Mouse (Mus musculus) CH12.LX (cell line): ENCODE results near the gene Ncor2. TPM values are rescaled to one million over a fixed set of nuclear protein-coding genes. Genes with fewer than 3 reads are reported as not detected.
A peak's percentile ranks its signal among the peaks of the same experiment; 100 is the strongest.

Experiments
- DNase-seq: peaks from one replicate; pipeline ENCODE4 v3.0.0-alpha.2; 2013; ENCODE audit errors: extremely low read depth
- H3K27ac ChIP-seq: 2 replicates; pipeline ENCODE4 v1.5.1; 2012; ENCODE audit warnings: low read depth, mild to moderate bottlenecking, control low read depth, moderate library complexity; ENCODE audit not compliant: insufficient read depth
- H3K27me3 ChIP-seq: replicated peaks from 2 replicates; pipeline ENCODE3; 2012; ENCODE audit warnings: inconsistent platforms
- H3K36me3 ChIP-seq, 2 experiments: replicated peaks in 1 of 2; 2 replicates each; pipeline versions ENCODE3 to v1.6.1; 2012; ENCODE audit warnings: inconsistent platforms in 1 of 2, low read length in 1 of 2, mild to moderate bottlenecking in 1 of 2, mixed read lengths in 1 of 2, moderate library complexity in 1 of 2; ENCODE audit not compliant: control insufficient read depth in 1 of 2, insufficient read depth in 1 of 2
- H3K4me1 ChIP-seq, 2 experiments: 2 replicates each; pipeline ENCODE4 v1.6.1; 2012; ENCODE audit warnings: inconsistent platforms in 1 of 2, moderate library complexity in 1 of 2; ENCODE audit not compliant: insufficient read depth in 2 of 2, control insufficient read depth in 1 of 2
- H3K4me2 ChIP-seq: 2 replicates; pipeline ENCODE4 v1.6.1; 2012; ENCODE audit warnings: low read depth, mild to moderate bottlenecking, control low read depth; ENCODE audit not compliant: poor library complexity, insufficient read depth, severe bottlenecking
- H3K4me3 ChIP-seq, 3 experiments: fragments of 150-350 bp in 1 of 3; sonication (generic) in 1 of 3; replicated peaks in 1 of 3; 2 replicates each; pipeline versions ENCODE3 to v1.5.1; 2011 to 2012; ENCODE audit warnings: low read depth in 2 of 3, low read length in 2 of 3, mild to moderate bottlenecking in 2 of 3, moderate library complexity in 2 of 3, control low read depth in 1 of 3, improper control_type of control experiment in 1 of 3, inconsistent platforms in 1 of 3, mixed read lengths in 1 of 3; ENCODE audit not compliant: poor library complexity in 1 of 3
- H3K79me2 ChIP-seq: replicated peaks from 2 replicates; pipeline ENCODE4 v1.6.1; 2012; ENCODE audit warnings: mild to moderate bottlenecking, moderate library complexity; ENCODE audit not compliant: control insufficient read depth, poor library complexity, insufficient read depth, severe bottlenecking; ENCODE audit errors: extremely low read depth
- H3K9ac ChIP-seq: 2 replicates; pipeline ENCODE4 v1.6.1; 2012; ENCODE audit warnings: low read depth, mild to moderate bottlenecking, control low read depth, moderate library complexity; ENCODE audit not compliant: insufficient read depth
- H3K9me3 ChIP-seq: replicated peaks from 2 replicates; pipeline ENCODE3; 2012; ENCODE audit warnings: low read length, inconsistent platforms, mixed read lengths
- ETS1 ChIP-seq: conservative IDR thresholded peaks from 2 replicates; pipeline ENCODE4 v1.6.1; 2012; ENCODE audit warnings: low read depth, mild to moderate bottlenecking, inconsistent platforms, low read length, improper control_type of control experiment, moderate library complexity
- GABPA ChIP-seq: IDR thresholded peaks from 2 replicates; pipeline ENCODE4 v1.6.1; 2012; ENCODE audit warnings: low read depth, low read length, improper control_type of control experiment, inconsistent platforms; ENCODE audit not compliant: insufficient replicate concordance
- MAFK ChIP-seq: IDR thresholded peaks from 2 replicates; pipeline ENCODE4 v1.6.1; 2011; ENCODE audit warnings: low read length, improper control_type of control experiment; ENCODE audit not compliant: insufficient replicate concordance
- MAX ChIP-seq: IDR thresholded peaks from 2 replicates; pipeline ENCODE4 v1.6.1; 2011; ENCODE audit warnings: low read length, improper control_type of control experiment
- MEF2A ChIP-seq: IDR thresholded peaks from 2 replicates; pipeline ENCODE4 v1.6.1; 2014; ENCODE audit warnings: low read depth, mild to moderate bottlenecking, inconsistent platforms, low read length, improper control_type of control experiment, borderline replicate concordance
- NELFE ChIP-seq: IDR thresholded peaks from 2 replicates; pipeline ENCODE4 v1.6.1; 2011; ENCODE audit warnings: low read depth, low read length, improper control_type of control experiment
- NRF1 ChIP-seq: IDR thresholded peaks from 2 replicates; pipeline ENCODE4 v1.6.1; 2014; ENCODE audit warnings: low read depth, mild to moderate bottlenecking, inconsistent platforms, low read length, improper control_type of control experiment, moderate library complexity
- PAX5 ChIP-seq: IDR thresholded peaks from 2 replicates; pipeline ENCODE4 v1.6.1; 2012; ENCODE audit warnings: low read length, inconsistent platforms, mixed read lengths
- POLR2A ChIP-seq: IDR thresholded peaks from 2 replicates; pipeline ENCODE4 v1.6.1; 2011; ENCODE audit warnings: low read depth, mild to moderate bottlenecking, improper control_type of control experiment, low read length
- RAD21 ChIP-seq: IDR thresholded peaks from 2 replicates; pipeline ENCODE4 v1.6.1; 2011; ENCODE audit warnings: low read depth, mild to moderate bottlenecking, low read length, improper control_type of control experiment, moderate library complexity
- RCOR1 ChIP-seq: conservative IDR thresholded peaks from 2 replicates; pipeline ENCODE4 v1.6.1; 2012; ENCODE audit warnings: low read depth, mild to moderate bottlenecking, inconsistent platforms, low read length, improper control_type of control experiment
- SIN3A ChIP-seq: IDR thresholded peaks from 2 replicates; pipeline ENCODE4 v1.6.1; 2012; ENCODE audit warnings: low read length, improper control_type of control experiment, inconsistent platforms
- SMC3 ChIP-seq: IDR thresholded peaks from 2 replicates; pipeline ENCODE4 v1.6.1; 2011; ENCODE audit warnings: low read depth, low read length, improper control_type of control experiment
- UBTF ChIP-seq: IDR thresholded peaks from 2 replicates; pipeline ENCODE4 v1.6.1; 2012; ENCODE audit warnings: low read depth, mild to moderate bottlenecking, inconsistent platforms, low read length, improper control_type of control experiment, moderate library complexity
- ZC3H11A ChIP-seq: IDR thresholded peaks from 2 replicates; pipeline ENCODE4 v1.6.1; 2012; ENCODE audit warnings: low read depth, mild to moderate bottlenecking, inconsistent platforms, low read length, improper control_type of control experiment
- ZKSCAN1 ChIP-seq: IDR thresholded peaks from 2 replicates; pipeline ENCODE4 v1.6.1; 2012; ENCODE audit warnings: low read depth, inconsistent platforms, low read length, improper control_type of control experiment, borderline replicate concordance
- ZMIZ1 ChIP-seq: IDR thresholded peaks from 2 replicates; pipeline ENCODE4 v1.6.1; 2012; ENCODE audit warnings: low read depth, mild to moderate bottlenecking, inconsistent platforms, low read length, improper control_type of control experiment
- ZNF384 ChIP-seq: IDR thresholded peaks from 2 replicates; pipeline ENCODE4 v1.6.1; 2012; ENCODE audit warnings: low read depth, low read length, improper control_type of control experiment, inconsistent platforms
- dilution Hi-C: fragments of 300-500 bp; cut with MboI; formaldehyde crosslinking; loops from 2 replicates; pipeline ENCODE4 v1.14.3; 2020; ENCODE audit warnings: low sequenced_read_pairs; ENCODE audit not compliant: extremely low pct_unique_long_range_greater_than_20kb, extremely low pct_ligation_motif_present
- in situ Hi-C: fragments of 300-500 bp; cut with MboI; formaldehyde crosslinking; loops from 3 replicates; pipeline ENCODE4 v1.14.3; 2019; ENCODE audit warnings: low sequenced_read_pairs, low pct_ligation_motif_present, low pct_unique_long_range_greater_than_20kb, mixed read lengths
- polyA plus RNA-seq: library from polyadenylated mRNA; unstranded; fragments of >175 nt; gene quantifications from 2 replicates; pipeline ENCODE4 v1.2.1, GENCODE M21; 2012; ENCODE audit warnings: low read depth; ENCODE audit not compliant: insufficient read length
- total RNA-seq, 2 experiments: library from RNA; depleted of rRNA; stranded (reverse); fragments of 300-350 nt in 1 of 2; fragments of >200 nt in 1 of 2; gene quantifications; 2 replicates each; pipeline ENCODE4 v1.2.3; 2012 to 2014

Gene Ncor2
- total and polyA plus RNA-seq, 3 experiments = 3.9 to 44.7 (median 10.8) TPM

DNA sequence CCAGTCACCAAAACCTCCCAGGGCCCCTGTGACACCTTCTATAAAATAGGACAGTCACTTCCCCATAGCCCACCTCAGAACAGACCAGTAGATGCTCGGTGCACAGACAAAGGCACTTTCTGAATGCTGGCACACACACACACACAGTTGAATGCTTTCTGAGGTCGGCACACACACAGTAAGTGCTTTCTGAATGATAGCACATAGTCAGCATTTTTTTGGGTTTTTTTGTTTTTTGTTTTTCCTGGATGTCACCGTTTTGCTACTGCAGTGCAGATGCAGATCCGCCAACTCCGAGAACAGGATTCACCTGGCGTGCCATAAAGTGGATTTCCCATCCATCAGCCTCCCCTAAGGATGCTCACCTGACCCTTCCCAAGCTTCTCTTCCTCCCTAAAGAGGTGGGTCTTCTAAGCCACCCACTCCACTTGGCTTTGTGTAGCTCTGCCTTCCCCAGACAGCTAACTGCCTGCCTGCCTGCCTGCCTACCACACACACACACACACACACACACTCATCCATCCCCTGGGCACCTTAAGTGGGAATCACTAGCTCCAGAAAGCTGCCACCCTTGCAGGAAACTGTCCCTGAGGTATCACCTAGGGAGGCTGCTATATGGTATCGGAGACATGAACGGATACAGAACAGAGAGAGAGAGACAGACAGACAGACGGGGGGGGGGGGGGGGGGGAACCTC lies 3.2 kb downstream of the Ncor2 start:
- peaks cover 0 to 35% of the 10 kb centered on the region in 2 experiments for H3K36me3 ChIP-seq
- in situ Hi-C loops (loop anchor here (10.0 kb wide), 1 partner anchor 51 kb away; no protein-coding TSS in a partner anchor), dilution Hi-C loops (no loop called here)
- peaks cover 18 to 70% of the 10 kb centered on the region in 2 experiments for H3K4me1 ChIP-seq
- peaks cover 53% of the 10 kb centered on the region for H3K79me2 ChIP-seq
- no peak overlapping the region for H3K4me2 ChIP-seq
- H3K27ac ChIP-seq = no peak overlapping the region
- no peak overlapping the region for H3K9ac ChIP-seq
- peak; percentile 53 for TF ChIP-seq ZKSCAN1
- 0 out of 2 replicates have a peak, but pooled peaks have one; percentile 39 for TF ChIP-seq MAFK
- TF ChIP-seq ZC3H11A = no peak
- no peak for TF ChIP-seq GABPA
- H3K27me3 ChIP-seq = no peaks in the 10 kb centered on the region
- DNase-seq = no peak
- no peaks in the 10 kb centered on the region for H3K9me3 ChIP-seq
- H3K4me3 ChIP-seq = no peak overlapping the region

DNA sequence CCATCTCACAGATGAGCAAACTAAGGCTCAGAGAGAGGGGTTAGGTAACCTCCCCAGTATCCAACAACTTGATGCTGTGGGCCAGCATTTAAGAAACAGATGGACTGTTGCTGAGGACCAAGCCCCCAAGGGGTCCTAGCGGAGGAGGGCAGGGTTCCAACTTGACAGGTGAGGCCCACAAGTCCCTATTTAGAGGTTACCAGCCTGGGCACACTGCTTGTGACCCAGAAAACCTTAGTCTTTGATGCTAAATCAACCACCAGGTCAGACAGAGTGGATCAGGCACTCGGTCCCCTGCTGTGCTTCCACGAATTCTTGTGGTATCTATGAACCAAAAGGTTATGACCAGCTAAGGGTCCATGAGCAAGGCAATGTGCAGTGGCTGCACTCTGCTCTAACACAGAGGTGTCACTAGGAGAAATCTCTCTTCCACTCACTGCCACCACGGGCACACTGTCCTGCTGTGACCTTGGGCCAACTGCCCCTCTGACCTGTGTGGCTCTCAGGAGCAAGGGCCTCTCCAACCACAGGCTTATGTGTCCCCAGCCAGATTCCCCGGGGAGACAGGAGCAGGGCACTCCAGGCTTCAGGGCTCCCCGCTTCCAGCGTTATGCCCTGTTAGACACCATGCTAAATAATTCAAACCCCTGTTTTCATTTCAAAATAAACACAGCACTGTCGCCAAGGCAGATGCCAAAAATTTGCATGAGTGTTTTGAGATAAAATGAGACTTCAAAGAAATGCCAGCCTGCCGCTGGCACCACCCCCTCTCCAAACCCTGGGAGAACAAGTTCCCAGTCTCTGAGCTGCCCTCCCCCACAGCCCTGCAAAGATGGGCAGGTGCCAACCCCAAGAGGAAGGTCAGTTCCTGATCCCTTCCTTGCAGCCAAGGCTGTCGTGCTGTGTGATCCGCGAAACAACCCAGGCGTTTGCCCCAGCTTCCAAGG lies 4.0 kb downstream of the Ncor2 start:
- Histone ChIP-seq H3K27ac (no peak overlapping the region), H3K27me3 (no peaks in the 10 kb centered on the region), H3K79me2 (peaks cover 53% of the 10 kb centered on the region), H3K4me2 (no peak overlapping the region), H3K9me3 (no peaks in the 10 kb centered on the region), H3K36me3 (peaks cover 0 to 37% of the 10 kb centered on the region in 2 experiments), H3K4me3 (no peak overlapping the region), H3K4me1 (peaks cover 18 to 62% of the 10 kb centered on the region in 2 experiments), H3K9ac (no peak overlapping the region)
- no peak for DNase-seq
- in situ Hi-C loops = loop anchor here (10.0 kb wide), 1 partner anchor 50 kb away; no protein-coding TSS in a partner anchor
- TF ChIP-seq MAFK = no peak
- no peak for TF ChIP-seq ZMIZ1
- TF ChIP-seq MEF2A = no peak
- no peak for TF ChIP-seq SMC3
- no peak for TF ChIP-seq ETS1
- no peak for TF ChIP-seq POLR2A
- TF ChIP-seq ZC3H11A = no peak
- dilution Hi-C loops = no loop called here

- no peaks in the 10 kb centered on the region for H3K27me3 ChIP-seq
- H3K9ac ChIP-seq = no peak overlapping the region
- H3K4me3 ChIP-seq = no peak overlapping the region
- peaks cover 53% of the 10 kb centered on the region for H3K79me2 ChIP-seq
- H3K4me1 ChIP-seq = peaks cover 18 to 63% of the 10 kb centered on the region in 2 experiments
- H3K4me2 ChIP-seq = no peak overlapping the region
- H3K27ac ChIP-seq = no peak overlapping the region
- peaks cover 0 to 45% of the 10 kb centered on the region in 2 experiments for H3K36me3 ChIP-seq
- H3K9me3 ChIP-seq = no peaks in the 10 kb centered on the region
- no peak for TF ChIP-seq ZNF384
- TF ChIP-seq PAX5 = no peak
- no peak for TF ChIP-seq UBTF
- TF ChIP-seq MAX = no peak
- no peak for TF ChIP-seq SIN3A
- no peak for TF ChIP-seq NRF1
- no peak for TF ChIP-seq ZMIZ1
- TF ChIP-seq RAD21 = no peak
- no peak for TF ChIP-seq RCOR1
- no peak for TF ChIP-seq NELFE
- TF ChIP-seq, all 38 proteins: peak for 0
- in situ Hi-C loops = loop anchor here (10.0 kb wide), 1 partner anchor 49 kb away; no protein-coding TSS in a partner anchor
- dilution Hi-C loops = no loop called here
- DNase-seq = no peak
Observed at GRCm38 (mm10) chr5:125173868-125174267, 5.2 kb downstream of the Ncor2 start.
